Mouse (Mus musculus): Measurements from ENCODE around the gene Tecta.

DNA sequence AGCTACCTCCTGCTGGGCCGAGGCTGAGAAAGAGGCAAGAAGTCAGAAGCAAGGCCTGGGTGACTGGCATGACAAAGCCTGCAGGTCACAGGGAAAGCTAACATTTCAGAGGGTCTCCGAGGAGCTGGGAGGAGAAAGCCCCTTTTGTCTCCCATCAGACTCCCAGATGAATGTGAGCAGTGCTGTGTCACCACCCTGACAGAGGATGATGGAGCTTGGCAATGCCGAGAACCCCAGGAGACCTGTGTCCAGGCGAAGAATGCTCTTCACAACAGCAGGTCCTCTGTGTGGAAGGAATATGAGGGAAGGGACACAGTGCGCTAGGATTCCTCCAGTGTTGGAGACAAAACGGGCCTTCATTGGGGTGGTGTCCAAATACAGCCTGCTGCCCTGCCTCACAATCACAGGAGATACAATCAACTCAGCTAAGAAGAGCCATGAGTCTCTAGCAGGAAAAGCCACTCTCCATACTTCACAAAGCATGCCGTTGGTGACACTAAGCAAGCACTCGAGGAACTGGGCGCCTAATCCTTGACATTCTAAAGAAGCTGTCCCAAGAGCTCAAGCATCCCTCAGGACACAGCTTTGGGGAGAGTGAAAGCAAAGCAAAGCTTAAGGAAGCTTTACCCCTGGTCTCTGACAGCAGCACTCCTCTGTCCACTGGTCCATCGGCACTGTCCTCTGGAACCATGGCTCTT is 27.1 kb upstream of the Tecta start:
- TF ChIP-seq POLR2A (IDR thresholded peaks at IDR 0.05; ENCODE audit: low read depth, low read length) (no peak), CTCF (IDR thresholded peaks at IDR 0.05; ENCODE audit: extremely low read depth, insufficient read depth, insufficient read length, insufficient replicate concordance) (no peak)
